Mouse (Mus musculus) fat pad, adult 2 months (tissue): ENCODE measurements around the gene St6galnac1.
"Not testable (repeated sequence)": the region's sequence is repeated elsewhere in the genome, so short reads cannot be mapped to it uniquely, and the experiment has no call there.

Experiments
- DNase-seq: peaks from one replicate; pipeline ENCODE4 v3.0.0-alpha.2; 2011; ENCODE audit warnings: low read depth, low spot score; ENCODE audit errors: extremely low read depth

The St6galnac1 gene

GRCm38 (mm10) chr11:116807938-116808606 is 32.8 kb upstream of the St6galnac1 start:
- no peak for DNase-seq

- no peak for DNase-seq
Observed at GRCm38 (mm10) chr11:116807526-116807925, 32.2 kb upstream of the St6galnac1 start.

DNA sequence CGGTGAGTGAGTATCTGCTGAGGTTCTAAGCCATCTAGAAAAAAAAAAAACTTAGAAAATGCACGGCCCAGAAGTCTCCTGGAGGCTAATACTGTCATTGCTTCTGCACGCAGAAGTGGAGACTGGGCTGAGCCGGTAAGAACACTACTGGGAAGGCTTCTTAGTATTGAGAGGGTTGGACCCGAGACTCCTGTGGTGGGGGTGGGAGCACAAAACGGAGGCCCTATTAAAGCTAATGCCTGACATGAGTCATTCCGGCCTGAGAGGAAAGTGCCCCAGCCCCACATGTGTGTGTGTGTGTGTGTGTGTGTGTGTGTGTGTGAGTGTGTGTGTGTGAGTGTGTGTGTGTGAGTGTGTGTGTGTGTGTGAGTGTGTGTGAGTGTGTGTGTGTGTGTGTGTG is 31.8 kb upstream of the St6galnac1 start:
- DNase-seq = no peak

DNA sequence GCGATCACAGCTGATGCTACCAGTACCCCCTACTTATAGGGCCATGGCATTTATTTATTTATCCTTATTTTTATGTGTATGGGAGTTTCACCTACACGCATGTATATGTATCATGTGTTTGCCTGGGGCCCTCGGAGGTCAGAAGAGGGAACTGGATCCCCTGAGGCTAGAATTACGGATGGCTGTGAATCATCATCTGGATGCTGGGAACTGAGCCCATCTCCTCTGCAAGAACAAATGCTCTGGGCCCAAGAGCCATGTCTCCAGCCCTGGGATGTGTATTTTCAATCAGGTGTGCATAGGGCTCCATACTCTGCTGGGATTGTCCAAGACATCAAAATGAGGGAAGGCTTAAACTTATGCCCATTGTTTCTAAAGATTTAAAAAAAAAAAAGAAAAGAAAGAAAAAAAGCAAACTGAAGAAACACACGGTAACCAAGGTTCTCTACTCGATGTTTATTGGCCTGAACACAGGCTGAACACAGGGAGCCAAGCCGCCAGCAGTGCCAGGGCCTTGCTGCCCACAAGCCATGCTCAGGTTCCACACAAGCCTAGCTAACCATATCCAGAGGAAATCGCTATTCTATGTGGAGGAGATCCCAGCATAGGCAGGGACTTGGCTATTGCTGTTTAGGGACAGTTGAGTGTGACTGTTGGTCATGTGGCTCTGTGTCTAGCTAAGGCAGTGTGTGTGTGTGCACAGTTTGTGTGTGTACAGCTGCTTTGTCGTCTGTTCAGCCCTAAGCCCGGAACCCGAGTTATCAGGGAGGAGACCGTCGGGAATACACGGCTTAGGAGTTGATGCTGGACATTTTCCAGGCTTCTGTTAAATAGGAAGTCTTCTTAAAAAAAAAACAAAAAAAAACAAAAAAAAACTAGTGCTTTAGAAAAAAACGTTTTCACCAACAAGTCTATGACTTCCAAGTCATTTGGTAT is 31.1 kb upstream of the St6galnac1 start:
- no peak for DNase-seq

- DNase-seq = no peak
Observed at GRCm38 (mm10) chr11:116802709-116803108, 27.4 kb upstream of the St6galnac1 start.

DNA sequence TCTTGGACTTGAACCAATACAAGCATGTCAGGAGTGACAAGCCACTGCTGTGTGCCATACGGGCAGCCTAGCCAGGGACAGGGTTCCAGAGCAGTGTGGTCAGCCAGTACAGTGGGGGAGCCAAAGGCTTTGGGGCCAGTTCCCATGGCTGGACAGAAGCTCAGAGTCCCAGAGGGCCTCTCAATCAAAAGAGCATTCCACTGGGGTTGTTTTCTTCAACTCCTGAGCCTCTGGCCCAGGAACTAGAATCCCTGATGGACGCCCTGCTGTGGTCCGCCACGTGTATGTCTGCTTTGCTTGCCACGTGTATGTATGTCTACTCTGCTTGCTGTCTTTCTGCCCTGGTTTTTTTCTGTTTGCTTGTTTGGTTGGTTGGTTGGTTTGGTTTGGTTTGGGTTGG is 25.8 kb upstream of the St6galnac1 start:
- DNase-seq = no peak

- no peak for DNase-seq
Observed at GRCm38 (mm10) chr11:116799364-116799763, 24.1 kb upstream of the St6galnac1 start.

DNA sequence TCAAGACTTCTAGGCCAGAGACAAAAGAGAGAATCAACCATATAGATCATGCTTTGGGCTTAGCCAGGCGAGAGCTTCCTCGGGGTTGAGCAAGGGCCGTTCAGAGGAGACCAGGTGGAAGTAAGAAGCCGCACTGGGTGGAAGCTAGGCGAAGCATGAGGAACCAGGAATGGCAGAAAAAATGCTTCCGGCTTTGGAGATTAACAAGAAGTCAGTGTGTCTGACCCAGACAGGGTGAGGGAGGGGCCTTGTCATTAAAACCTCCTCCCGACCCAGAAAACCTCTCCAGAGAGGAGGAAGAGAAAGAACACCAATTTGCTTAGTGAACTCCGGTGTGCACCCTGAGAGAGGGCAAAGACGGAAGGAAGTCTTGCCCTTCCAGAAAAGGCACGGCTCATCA is 8.9 kb upstream of the St6galnac1 start:
- no peak for DNase-seq

DNA sequence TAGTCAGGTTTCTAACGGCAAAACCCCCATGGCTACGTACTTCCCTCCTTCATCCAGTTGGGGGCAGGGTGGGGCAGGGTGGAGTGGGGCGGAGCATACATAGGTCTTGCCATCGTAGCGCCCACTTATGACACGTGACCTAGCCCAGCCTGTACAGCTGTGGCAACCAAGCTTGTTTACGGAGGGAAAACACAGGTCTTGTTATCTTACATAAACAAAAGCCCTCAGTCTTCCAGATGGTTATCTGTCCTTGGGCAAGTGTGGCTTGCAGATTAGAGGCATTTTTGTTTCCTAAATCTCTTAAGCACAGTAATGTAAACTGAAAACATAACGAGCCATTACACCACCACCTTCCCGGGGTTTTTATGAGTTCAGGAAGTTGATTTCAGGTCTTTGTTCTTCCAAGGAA is 7.4 kb upstream of the St6galnac1 start:
- no peak for DNase-seq

DNA sequence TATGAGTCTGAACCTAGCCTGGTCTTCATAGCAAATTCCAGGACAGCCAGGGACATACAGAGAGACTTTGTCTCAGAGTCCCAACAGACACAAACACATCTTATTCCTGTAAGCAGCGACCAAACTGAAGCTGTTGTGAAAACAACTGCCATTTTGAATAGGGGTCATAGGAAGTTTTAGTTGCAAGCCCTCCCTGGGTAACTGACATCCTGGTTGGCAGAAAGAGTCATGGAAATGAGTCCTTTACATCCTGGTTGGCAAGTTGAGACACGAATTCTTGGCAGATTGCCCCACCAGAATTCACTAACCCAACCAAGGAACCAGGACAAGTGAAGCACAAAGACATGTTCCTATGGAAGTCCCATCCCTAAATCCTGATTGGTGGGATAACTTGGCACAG is 2.1 kb downstream of the St6galnac1 start:
- no peak for DNase-seq

DNA sequence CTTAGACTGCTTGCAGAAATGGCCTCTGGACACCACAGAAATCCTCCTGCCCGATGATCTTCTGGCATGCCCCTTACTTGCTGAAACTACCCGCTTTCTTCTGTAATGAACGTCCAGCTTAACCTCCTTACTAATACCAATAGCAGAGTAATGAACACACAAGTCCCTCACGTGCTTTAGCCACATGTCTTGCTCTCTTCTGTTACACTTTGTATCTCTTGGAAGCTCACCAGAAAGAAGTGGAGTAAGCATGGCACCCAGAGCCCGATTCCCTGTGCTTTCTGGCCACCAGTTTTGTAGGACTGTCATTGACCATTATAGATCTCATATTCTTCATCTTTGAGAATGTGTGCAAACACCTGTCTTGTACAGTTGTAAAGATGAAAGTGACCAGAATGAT is 5.4 kb downstream of the St6galnac1 start:
- DNase-seq = no peak

- DNase-seq = no peak
Observed at GRCm38 (mm10) chr11:116764946-116765345, 10.4 kb downstream of the St6galnac1 start.

GRCm38 (mm10) chr11:116764346-116764745 is 11.0 kb downstream of the St6galnac1 start:
- no peak for DNase-seq

- DNase-seq = no peak
Observed at GRCm38 (mm10) chr11:116755191-116755590, 20.1 kb downstream of the St6galnac1 start.

DNA sequence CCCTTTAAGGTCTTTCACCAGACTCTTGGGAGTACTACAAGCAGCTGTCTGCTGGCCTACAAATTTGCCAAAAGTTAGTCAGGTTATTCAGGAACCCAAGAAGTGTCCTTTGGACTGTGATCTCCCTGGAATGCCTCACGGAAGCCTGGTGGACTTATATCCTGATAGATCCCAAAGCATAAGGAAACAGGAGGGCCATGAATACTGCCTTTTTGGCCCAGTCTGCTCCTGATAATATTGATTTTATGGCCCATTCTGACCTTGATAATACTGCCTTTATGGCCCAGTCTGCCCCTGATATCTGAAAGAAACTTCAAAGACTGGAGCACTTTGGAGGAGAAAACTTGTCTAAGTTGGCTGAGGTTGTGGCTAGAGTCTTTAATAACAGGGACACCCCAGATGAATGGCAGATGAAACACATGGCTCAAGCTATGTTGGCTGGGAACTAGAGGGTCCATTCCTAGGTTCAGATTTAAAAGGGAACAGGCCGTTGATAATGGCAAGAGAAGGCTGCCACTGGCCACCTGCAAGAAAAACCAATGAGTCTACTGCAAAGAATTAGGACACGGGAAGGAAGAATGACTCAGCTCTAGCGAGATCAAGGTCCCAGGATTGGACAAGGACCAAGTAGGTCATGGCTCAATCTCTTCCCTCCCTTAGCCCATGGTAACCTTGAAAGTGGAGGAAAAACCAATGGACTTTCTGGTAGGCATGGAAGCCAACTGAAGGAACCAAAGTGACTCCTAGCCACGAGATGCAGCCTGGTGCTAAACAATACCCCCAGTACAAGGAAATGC is 21.4 kb downstream of the St6galnac1 start:
- DNase-seq = no peak

- no peak for DNase-seq
Observed at GRCm38 (mm10) chr11:116749733-116750132, 25.6 kb downstream of the St6galnac1 start.

DNA sequence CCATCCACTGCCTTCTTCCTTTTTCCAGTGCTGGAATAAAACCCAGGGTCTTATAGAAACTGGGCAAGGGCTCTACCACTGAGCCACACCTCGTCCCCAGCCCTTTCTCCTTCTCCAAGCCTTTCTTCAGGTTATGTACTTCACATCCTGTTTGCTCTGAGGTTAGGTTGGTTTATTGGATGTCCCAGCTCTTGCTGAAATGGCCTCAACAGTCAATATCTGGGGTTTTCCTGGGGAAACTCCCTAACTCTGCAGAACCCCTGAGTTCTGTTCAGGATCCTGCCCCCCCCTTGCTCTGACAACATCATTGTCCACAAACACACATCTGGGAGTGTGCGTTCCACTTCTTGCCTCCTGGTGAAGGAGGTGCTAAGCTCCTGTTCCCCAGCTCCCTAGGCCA is 26.6 kb downstream of the St6galnac1 start:
- not testable (repeated sequence) for DNase-seq

- DNase-seq = not testable (repeated sequence)
Observed at GRCm38 (mm10) chr11:116746822-116747221, 28.5 kb downstream of the St6galnac1 start.

GRCm38 (mm10) chr11:116745457-116745856 is 29.9 kb downstream of the St6galnac1 start:
- not testable (repeated sequence) for DNase-seq

DNA sequence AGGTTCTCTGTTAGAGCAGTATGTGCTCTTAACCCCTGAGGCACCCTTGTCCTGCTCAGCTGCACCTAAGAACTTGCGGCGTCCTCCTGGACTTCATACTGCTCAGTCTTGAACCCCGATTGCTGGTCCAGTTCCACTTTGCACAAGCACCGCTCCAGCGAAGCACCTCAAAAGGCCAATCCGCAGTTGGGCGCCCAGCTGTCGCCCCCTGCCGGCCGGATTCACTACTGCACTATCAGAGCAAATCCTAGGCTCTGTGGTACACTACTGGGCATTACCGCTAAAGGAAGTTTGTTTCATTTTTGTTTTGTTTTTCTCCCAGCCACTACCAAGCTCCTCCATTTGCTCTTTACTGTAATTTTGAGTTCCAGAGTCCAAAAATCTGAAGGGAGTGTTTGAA is 36.9 kb downstream of the St6galnac1 start:
- no peak for DNase-seq

GRCm38 (mm10) chr11:116732536-116732935 is 42.8 kb downstream of the St6galnac1 start:
- DNase-seq = no peak
